Mouse (Mus musculus): ENCODE data around the gene Med9.

- TF ChIP-seq CTCF (conservative IDR thresholded peaks at IDR 0.05; ENCODE audit: insufficient read depth, insufficient read length, low read depth, low read length), result no peak
- no peak for TF ChIP-seq POLR2A (IDR thresholded peaks at IDR 0.05; ENCODE audit: low read depth, low read length)
Measured at GRCm38 (mm10) chr11:60001231-60001980, 53.4 kb downstream of the Med9 start.

Measured in kidney, adult 2 months (tissue).